Mouse (Mus musculus) kidney, embryonic 16.5 days (tissue): ENCODE measurements at regions not wholly inside any gene's neighbourhood (a gene's known extent, or its start where the extent isn't known, plus 50 kb on each side); places are given as distances from the start of the nearest gene placed in this dataset.

Source experiments
- ATAC-seq: fragments of 200-750 bp; cut with Nextera tagmentation; 2 replicates; pipeline ENCODE4 v1.8.0; 2017; ENCODE audit warnings: moderate TSS enrichment; ENCODE audit not compliant: low FRiP score, low TSS enrichment
- H3K27ac ChIP-seq: fragments of 300-500 bp; sonication (generic); 2 replicates; pipeline ENCODE4 v1.5.1; 2014; ENCODE audit warnings: low read length
- H3K27me3 ChIP-seq: fragments of 300-500 bp; sonication (generic); 2 replicates; pipeline ENCODE4 v1.6.1; 2014; ENCODE audit warnings: low read length, control low read depth, mixed read lengths; ENCODE audit not compliant: insufficient read depth
- H3K36me3 ChIP-seq: fragments of 300-500 bp; sonication (generic); 2 replicates; pipeline ENCODE4 v1.6.1; 2014; ENCODE audit warnings: low read length, control low read depth, mixed read lengths; ENCODE audit not compliant: insufficient read depth
- H3K4me1 ChIP-seq: fragments of 300-500 bp; sonication (generic); 2 replicates; pipeline ENCODE4 v1.6.1; 2014; ENCODE audit warnings: low read length, control low read depth, mixed read lengths; ENCODE audit not compliant: insufficient read depth
- H3K4me2 ChIP-seq: fragments of 300-500 bp; sonication (generic); replicated peaks from 2 replicates; pipeline ENCODE4 v1.6.1; 2014; ENCODE audit warnings: low read depth, low read length
- H3K4me3 ChIP-seq: fragments of 300-500 bp; sonication (generic); 2 replicates; pipeline ENCODE4 v1.5.1; 2014; ENCODE audit warnings: mild to moderate bottlenecking, low read length
- H3K9ac ChIP-seq: fragments of 300-500 bp; sonication (generic); replicated peaks from 2 replicates; pipeline ENCODE4 v1.6.1; 2014; ENCODE audit warnings: low read length
- H3K9me3 ChIP-seq: fragments of 300-500 bp; sonication (generic); 2 replicates; pipeline ENCODE4 v1.6.1; 2016; ENCODE audit warnings: low read length, control low read depth
- WGBS: fragments of 180-500 bp; shearing (Covaris S2); extraction: QIAGEN DNeasy Blood & Tissue Kit; methylation state at CpG from one replicate; pipeline ENCODE4 v1.1.7; 2014; 5-methylcytosine and 5-hydroxymethylcytosine counted together

GRCm38 (mm10) chr10:50241645-50242044 is 350.8 kb upstream of the Ascc3 start:
- ATAC-seq: no peak
- H3K9me3 ChIP-seq: no peaks in the 10 kb centered on the region
- WGBS: 74% methylated on average over 4 of the region's 4 CpGs

GRCm38 (mm10) chr10:50203587-50203986 is 388.9 kb upstream of the Ascc3 start:
- Histone ChIP-seq H3K4me3 (no peak overlapping the region), H3K9ac (no peak overlapping the region), H3K27ac (no peak overlapping the region), H3K9me3 (no peaks in the 10 kb centered on the region), H3K4me2 (no peak overlapping the region), H3K27me3 (no peaks in the 10 kb centered on the region), H3K36me3 (no peaks in the 10 kb centered on the region), H3K4me1 (no peaks in the 10 kb centered on the region)
- WGBS: 48% methylated on average over 2 of the region's 2 CpGs
- no peak for ATAC-seq

More at GRCm38 (mm10) chr10:50241645-50242044, 350.8 kb upstream of the Ascc3 start:
- Histone ChIP-seq H3K27me3 (no peaks in the 10 kb centered on the region), H3K36me3 (no peaks in the 10 kb centered on the region), H3K4me2 (no peak overlapping the region), H3K27ac (no peak overlapping the region), H3K4me1 (no peaks in the 10 kb centered on the region), H3K9ac (no peak overlapping the region), H3K4me3 (no peak overlapping the region)

GRCm38 (mm10) chr10:50201691-50202090 is 390.8 kb upstream of the Ascc3 start:
- WGBS: 58% methylated on average over 2 of the region's 2 CpGs
- H3K9ac ChIP-seq: no peak overlapping the region
- H3K27ac ChIP-seq: no peak overlapping the region
- H3K4me2 ChIP-seq: no peak overlapping the region
- no peaks in the 10 kb centered on the region for H3K4me1 ChIP-seq
- no peaks in the 10 kb centered on the region for H3K27me3 ChIP-seq
- no peaks in the 10 kb centered on the region for H3K9me3 ChIP-seq
- no peak for ATAC-seq
- no peaks in the 10 kb centered on the region for H3K36me3 ChIP-seq
- H3K4me3 ChIP-seq: no peak overlapping the region

GRCm38 (mm10) chr10:50199857-50200256 is 392.6 kb upstream of the Ascc3 start:
- Histone ChIP-seq H3K4me2 (no peak overlapping the region), H3K4me1 (no peaks in the 10 kb centered on the region), H3K36me3 (no peaks in the 10 kb centered on the region), H3K9ac (no peak overlapping the region), H3K27ac (no peak overlapping the region), H3K4me3 (no peak overlapping the region), H3K9me3 (no peaks in the 10 kb centered on the region), H3K27me3 (no peaks in the 10 kb centered on the region)
- ATAC-seq: peak; percentile 80

GRCm38 (mm10) chr10:50197897-50198538 is 394.5 kb upstream of the Ascc3 start:
- no peaks in the 10 kb centered on the region for H3K27me3 ChIP-seq
- no peaks in the 10 kb centered on the region for H3K9me3 ChIP-seq
- H3K36me3 ChIP-seq: no peaks in the 10 kb centered on the region
- H3K4me3 ChIP-seq: no peak overlapping the region
- WGBS: 54% methylated on average over 5 of the region's 5 CpGs
- H3K4me1 ChIP-seq: no peaks in the 10 kb centered on the region
- no peak for ATAC-seq
- H3K4me2 ChIP-seq: no peak overlapping the region
- H3K27ac ChIP-seq: no peak overlapping the region
- H3K9ac ChIP-seq: no peak overlapping the region

GRCm38 (mm10) chr10:50190276-50190675 is 401.7 kb upstream of the Grik2 start:
- no peaks in the 10 kb centered on the region for H3K4me1 ChIP-seq
- no peaks in the 10 kb centered on the region for H3K27me3 ChIP-seq
- no peaks in the 10 kb centered on the region for H3K9me3 ChIP-seq
- no peak overlapping the region for H3K27ac ChIP-seq
- WGBS: 71% methylated on average over 4 of the region's 4 CpGs
- H3K4me3 ChIP-seq: no peak overlapping the region
- no peak overlapping the region for H3K9ac ChIP-seq
- H3K36me3 ChIP-seq: no peaks in the 10 kb centered on the region
- no peak overlapping the region for H3K4me2 ChIP-seq
- ATAC-seq: no peak

- Histone ChIP-seq H3K27ac (no peak overlapping the region), H3K4me1 (no peaks in the 10 kb centered on the region), H3K4me3 (no peak overlapping the region), H3K27me3 (no peaks in the 10 kb centered on the region), H3K9ac (no peak overlapping the region), H3K36me3 (no peaks in the 10 kb centered on the region), H3K9me3 (no peaks in the 10 kb centered on the region), H3K4me2 (no peak overlapping the region)
- WGBS: 70% methylated on average over 6 of the region's 6 CpGs
- no peak for ATAC-seq
These were observed 380.6 kb upstream of the Grik2 start for GRCm38 (mm10) chr10:50169116-50169515.

GRCm38 (mm10) chr10:50138351-50138750 is 349.8 kb upstream of the Grik2 start:
- 71% methylated on average over 1 of the region's 1 CpGs for WGBS
- Histone ChIP-seq H3K4me2 (no peak overlapping the region), H3K27me3 (no peaks in the 10 kb centered on the region), H3K4me1 (no peaks in the 10 kb centered on the region), H3K36me3 (no peaks in the 10 kb centered on the region), H3K9me3 (no peaks in the 10 kb centered on the region), H3K27ac (no peak overlapping the region), H3K4me3 (no peak overlapping the region), H3K9ac (no peak overlapping the region)
- ATAC-seq: no peak

GRCm38 (mm10) chr10:50137783-50138182 is 349.2 kb upstream of the Grik2 start:
- H3K9me3 ChIP-seq: no peaks in the 10 kb centered on the region
- ATAC-seq: no peak; the same call in 1 of the 2 replicates

GRCm38 (mm10) chr10:50136165-50136564 is 347.6 kb upstream of the Grik2 start:
- no peak overlapping the region for H3K4me2 ChIP-seq
- no peak for ATAC-seq
- WGBS: 93% methylated on average over 1 of the region's 1 CpGs
- no peaks in the 10 kb centered on the region for H3K4me1 ChIP-seq
- H3K27me3 ChIP-seq: no peaks in the 10 kb centered on the region
- no peak overlapping the region for H3K9ac ChIP-seq
- H3K27ac ChIP-seq: no peak overlapping the region
- H3K36me3 ChIP-seq: no peaks in the 10 kb centered on the region
- H3K9me3 ChIP-seq: no peaks in the 10 kb centered on the region
- H3K4me3 ChIP-seq: no peak overlapping the region

More at GRCm38 (mm10) chr10:50137783-50138182, 349.2 kb upstream of the Grik2 start:
- Histone ChIP-seq H3K4me3 (no peak overlapping the region), H3K36me3 (no peaks in the 10 kb centered on the region), H3K4me1 (no peaks in the 10 kb centered on the region), H3K9ac (no peak overlapping the region), H3K27me3 (no peaks in the 10 kb centered on the region), H3K4me2 (no peak overlapping the region), H3K27ac (no peak overlapping the region)
- WGBS: 24% methylated on average over 7 of the region's 7 CpGs
